22 mouse cellular contexts compared by ENCODE assay signal in genomic region chr7:54634348-54635035, GRCm38 (mm10).
DNase-seq lines count a peak whose midpoint lies in the region; ATAC-seq and TF ChIP-seq lines count a peak whose summit lies in the region.
"Had no signal": no experiment of that assay in that cellular context is flagged by ENCODE, and none has a peak within 500 bp of the region (broad histone marks: within the 10 kb centered on the region; RNA-seq: fewer than 3 reads in every experiment).

No protein-coding gene starts in this region.

- H3K4me1 ChIP-seq in forebrain, postnatal 0 days (ENCODE audit: insufficient read depth): peaks cover 6% of the 10 kb centered on the region; the same call in 1 of the 2 replicates
- H3K4me1 ChIP-seq: embryonic facial prominence, embryonic 12.5 days; heart, embryonic 10.5 days; hindbrain, embryonic 12.5 days; limb, embryonic 12.5 days; liver, embryonic 13.5 days; midbrain, embryonic 13.5 days had no signal

- no peaks in the 10 kb centered on the region for H3K36me3 ChIP-seq in forebrain, postnatal 0 days (ENCODE audit: insufficient read depth)
- H3K36me3 ChIP-seq: embryonic facial prominence, embryonic 12.5 days; heart, embryonic 10.5 days; hindbrain, embryonic 12.5 days; limb, embryonic 12.5 days; liver, embryonic 13.5 days; midbrain, embryonic 13.5 days had no signal

- H3K9ac ChIP-seq in forebrain, postnatal 0 days: no peak overlapping the region
- H3K9ac ChIP-seq: embryonic facial prominence, embryonic 12.5 days; hindbrain, embryonic 12.5 days; limb, embryonic 12.5 days; liver, embryonic 13.5 days; midbrain, embryonic 13.5 days had no signal

- peak; percentile 11 for DNase-seq in cerebellum, adult 9-10 months
- no peak for DNase-seq in cerebellum, adult 8-10 months
- peak; percentile 16 to 27 for DNase-seq in left cerebral cortex, postnatal 10 days (ENCODE audit: extremely low spot score in 1 of 2, low spot score in 2 of 2)
- no peak for DNase-seq in left cerebral cortex, adult 18-20 months (ENCODE audit: low spot score in 2 of 2)
- peak; percentile 83 for DNase-seq in forebrain, postnatal 0 days
- DNase-seq in layer of hippocampus, postnatal 14 days (ENCODE audit: low spot score in 2 of 2): peak; percentile 31 to 87
- DNase-seq in testis, postnatal 14 days (ENCODE audit: low spot score): no peak
- DNase-seq in thymus, postnatal 4 days: no peak
- DNase-seq: adrenal gland, postnatal 10 days; gastrocnemius, postnatal 36 days; heart, postnatal 10 days; liver, embryonic 13.5 days; thymus, postnatal 36 days had no signal

- H3K27me3 ChIP-seq in forebrain, postnatal 0 days (ENCODE audit: insufficient read depth, low read length): no peaks in the 10 kb centered on the region
- H3K27me3 ChIP-seq: embryonic facial prominence, embryonic 12.5 days; hindbrain, embryonic 12.5 days; limb, embryonic 12.5 days; liver, embryonic 13.5 days; midbrain, embryonic 13.5 days had no signal

- intact Hi-C loops in left cerebral cortex, postnatal 10 days (cut with DNase I): no loop called here

- ATAC-seq in forebrain, postnatal 0 days: peak; percentile 90
- ATAC-seq: intestine, postnatal 0 days; midbrain, embryonic 13.5 days had no signal

- H3K4me2 ChIP-seq in forebrain, postnatal 0 days (ENCODE audit: low read depth): no peak overlapping the region
- H3K4me2 ChIP-seq: embryonic facial prominence, embryonic 12.5 days; hindbrain, embryonic 12.5 days; limb, embryonic 12.5 days; liver, embryonic 13.5 days; midbrain, embryonic 13.5 days had no signal

- H3K4me3 ChIP-seq in forebrain, postnatal 0 days (ENCODE audit: low read depth, low read length): no peak overlapping the region
- H3K4me3 ChIP-seq: embryonic facial prominence, embryonic 12.5 days; heart, embryonic 10.5 days; hindbrain, embryonic 12.5 days; left cerebral cortex, adult 2 months; limb, embryonic 12.5 days; liver, embryonic 13.5 days; midbrain, embryonic 13.5 days had no signal

- WGBS in forebrain, postnatal 0 days: 47% methylated on average over 10 of the region's 10 CpGs

- no peak for TF ChIP-seq CTCF in forebrain, postnatal 0 days (IDR thresholded peaks at IDR 0.05; ENCODE audit: low read depth)

- H3K27ac ChIP-seq in forebrain, postnatal 0 days (ENCODE audit: low read depth, low read length): peak overlapping the region; percentile 66
- H3K27ac ChIP-seq: embryonic facial prominence, embryonic 12.5 days; heart, embryonic 10.5 days; hindbrain, embryonic 12.5 days; kidney, postnatal 0 days; left cerebral cortex, adult 2 months; limb, embryonic 12.5 days; liver, embryonic 13.5 days; midbrain, embryonic 13.5 days; stomach, postnatal 0 days had no signal

- H3K9me3 ChIP-seq in forebrain, postnatal 0 days (ENCODE audit: low read length): no peaks in the 10 kb centered on the region
- H3K9me3 ChIP-seq: embryonic facial prominence, embryonic 12.5 days; heart, embryonic 10.5 days; hindbrain, embryonic 12.5 days; limb, embryonic 12.5 days; liver, embryonic 13.5 days; midbrain, embryonic 13.5 days had no signal

Comparison
In these comparisons a context has a peak if more than half of its experiments do, and no peak if none do; other contexts are left out.
1. DNase-seq: peak in cerebellum, adult 9-10 months (single experiment), left cerebral cortex, postnatal 10 days (2 of 2), forebrain, postnatal 0 days (single experiment) and layer of hippocampus, postnatal 14 days (2 of 2); none in cerebellum, adult 8-10 months (single experiment), left cerebral cortex, adult 18-20 months (0 of 2), testis, postnatal 14 days (single experiment) and thymus, postnatal 4 days (single experiment).